Mouse (Mus musculus) regulatory T cell (primary cell): ENCODE measurements around the gene Zfp775.

ENCODE experiments used
- in situ Hi-C: fragments of 300-600 bp; cut with MboI, MseI; formaldehyde crosslinking; loops from one replicate; pipeline ENCODE4 v1.15.1; 2025; ENCODE audit warnings: high pct_unique_total_duplicates

Zfp775 gene

DNA sequence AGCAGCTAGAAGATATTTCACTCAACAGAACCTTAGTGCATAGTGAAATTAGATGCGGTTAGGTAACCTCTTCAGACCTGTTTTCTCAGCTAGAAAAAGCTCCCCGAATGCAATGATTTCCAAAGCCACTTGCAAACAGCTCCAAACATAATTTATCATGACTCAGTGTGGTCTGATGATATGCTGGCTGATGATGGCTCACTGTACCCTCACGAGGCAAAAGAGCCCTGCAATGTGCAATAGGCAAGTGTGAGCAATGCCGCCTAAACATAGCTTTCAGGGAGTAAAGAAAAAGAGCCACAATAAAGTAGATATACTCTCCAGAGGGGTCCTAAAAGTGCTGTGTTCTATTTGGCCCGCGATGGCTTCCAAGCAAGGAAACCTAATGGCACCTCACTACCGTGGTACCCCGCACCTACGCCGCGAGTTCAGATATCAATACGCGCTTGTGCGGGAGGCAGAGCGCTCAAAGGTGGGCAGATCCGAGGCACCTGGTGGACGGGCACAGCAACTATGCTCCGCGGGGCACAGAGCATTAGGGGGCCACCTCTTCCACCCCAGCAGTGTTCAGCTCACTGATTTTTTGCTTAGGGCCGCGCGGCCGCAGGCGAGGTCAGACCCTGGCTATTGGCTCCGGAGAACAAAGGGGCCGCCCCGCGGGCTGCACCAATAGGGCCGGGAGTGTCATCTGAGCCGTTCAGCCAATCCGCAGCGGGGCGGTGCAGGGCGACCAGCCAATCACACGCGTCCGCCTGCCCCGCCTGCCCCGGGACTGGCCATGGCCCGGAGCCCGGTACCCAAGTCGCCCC, at the start of gene Zfp775:
Gene Zfp775, plus strand, starts transcription at position 793 of the 809 bp plus-strand sequence.
- in situ Hi-C loops = no loop called here

DNA sequence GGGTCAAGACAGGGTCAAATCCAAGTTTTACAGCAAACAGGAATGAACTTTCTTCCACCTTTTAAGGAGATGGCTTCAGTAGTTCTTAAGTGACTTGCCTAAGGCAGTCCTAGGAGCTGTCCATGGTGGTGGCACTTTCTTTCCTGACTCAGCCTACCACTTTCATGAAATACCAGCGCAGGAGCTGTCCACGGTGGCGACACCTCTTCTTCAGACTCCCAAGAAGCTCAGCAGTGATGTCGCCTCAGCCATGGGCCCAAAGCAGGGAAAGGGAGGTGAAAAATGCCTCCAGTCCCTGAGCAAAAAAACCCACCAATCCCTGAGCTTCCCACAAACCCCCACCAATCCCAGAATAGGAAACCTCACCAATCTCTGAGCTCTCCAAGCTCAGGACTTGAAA, 48.9 kb upstream of the Zfp775 start:
- in situ Hi-C loops = no loop called here

DNA sequence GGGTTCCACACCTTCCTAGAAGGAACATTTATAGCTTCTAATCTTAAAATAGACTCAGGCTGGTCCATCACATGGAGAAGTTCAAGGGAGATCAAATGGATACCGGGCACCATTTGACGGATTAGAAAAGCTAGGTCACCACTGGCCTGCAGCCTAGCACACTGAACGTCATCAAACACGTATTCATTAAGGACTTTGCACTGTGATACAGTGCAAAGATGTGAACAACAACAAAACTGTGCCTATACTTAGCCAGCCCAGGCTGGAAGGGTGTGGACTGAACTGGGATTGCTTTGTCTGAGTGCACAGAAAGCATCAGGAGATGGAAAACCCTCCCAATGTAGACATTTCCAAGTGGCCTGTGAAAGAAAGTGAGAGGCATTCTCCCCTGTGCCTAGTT, 48.0 kb upstream of the Zfp775 start:
- in situ Hi-C loops = no loop called here

DNA sequence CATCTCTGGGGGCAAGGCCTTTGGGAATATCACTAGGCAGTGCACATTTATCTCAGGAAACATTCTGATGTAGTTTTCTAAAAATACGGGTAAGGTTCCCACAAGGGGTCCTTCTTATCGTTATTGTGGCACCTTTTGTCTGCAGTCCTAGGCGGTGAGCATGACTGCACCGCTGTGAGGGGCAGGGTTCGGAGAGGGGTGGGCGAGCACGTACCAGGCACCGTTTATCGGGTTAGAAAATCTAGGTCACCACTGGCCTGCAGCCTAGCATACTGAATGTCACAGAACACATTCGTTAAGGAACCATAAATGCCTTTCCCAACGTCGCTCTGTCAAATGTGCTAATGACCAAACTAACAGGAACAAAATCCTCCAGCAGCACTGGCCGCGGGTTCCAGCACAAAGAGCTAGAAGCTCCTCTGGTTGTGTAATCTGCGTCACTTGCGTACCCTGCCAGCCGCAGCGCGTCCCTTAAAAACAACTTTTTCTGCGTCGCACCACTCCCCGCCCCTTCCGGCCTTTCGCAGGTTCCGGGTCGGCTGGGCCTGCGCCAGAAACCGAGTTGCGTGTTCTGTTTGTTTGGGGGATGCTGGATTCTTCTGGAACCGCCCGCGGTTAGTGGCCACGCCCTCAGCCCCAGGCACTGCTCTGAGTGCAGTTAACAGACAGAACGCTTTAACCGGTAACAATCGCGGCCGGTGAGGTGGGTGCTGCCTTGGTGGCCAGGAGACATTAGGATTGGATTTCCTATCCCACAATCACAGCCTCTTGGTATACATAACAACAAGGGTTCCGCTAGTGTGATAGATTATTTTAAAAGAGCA, 47.4 kb upstream of the Zfp775 start, which contains the start of gene Lrrc61:
Gene Lrrc61, plus strand, starts transcription at position 517 of the 824 bp plus-strand sequence.
- in situ Hi-C loops = no loop called here

DNA sequence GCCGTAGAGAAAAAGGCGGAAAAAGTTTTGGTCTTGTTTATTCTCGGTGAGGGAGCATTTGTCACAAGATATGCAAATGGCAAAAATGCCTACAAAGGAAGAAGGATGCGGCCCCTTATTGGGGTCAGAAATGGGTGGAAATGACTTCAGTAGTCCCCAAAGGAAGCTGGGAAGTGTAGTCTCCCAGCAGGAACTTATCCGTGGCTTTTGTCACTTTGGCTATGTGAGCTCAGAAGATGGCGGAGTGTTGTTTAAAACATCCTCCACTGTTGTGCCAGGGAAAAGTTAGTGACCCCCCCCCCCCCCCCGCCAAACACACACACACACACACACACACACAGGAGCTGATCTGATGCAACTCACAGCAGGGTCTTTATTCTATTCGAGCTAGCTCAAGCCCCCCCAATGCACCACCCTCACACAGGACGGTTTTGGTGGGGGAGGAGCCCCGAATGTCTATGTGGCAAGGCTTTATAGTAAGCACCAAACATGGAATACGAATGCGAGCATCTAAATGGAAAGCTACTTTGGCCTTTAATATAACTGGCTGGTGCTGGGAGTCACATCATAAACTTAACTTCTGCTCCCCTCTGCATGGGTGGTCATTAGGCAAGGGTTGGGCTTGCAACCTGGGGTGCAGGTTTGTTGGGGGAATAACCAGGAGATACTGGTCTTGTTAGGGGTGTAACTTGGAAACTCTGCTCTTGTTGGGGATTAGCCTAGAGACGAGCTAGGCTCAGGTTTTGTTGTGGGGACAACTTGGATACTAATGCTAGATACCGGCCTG, 46.6 kb upstream of the Zfp775 start:
- in situ Hi-C loops = no loop called here

DNA sequence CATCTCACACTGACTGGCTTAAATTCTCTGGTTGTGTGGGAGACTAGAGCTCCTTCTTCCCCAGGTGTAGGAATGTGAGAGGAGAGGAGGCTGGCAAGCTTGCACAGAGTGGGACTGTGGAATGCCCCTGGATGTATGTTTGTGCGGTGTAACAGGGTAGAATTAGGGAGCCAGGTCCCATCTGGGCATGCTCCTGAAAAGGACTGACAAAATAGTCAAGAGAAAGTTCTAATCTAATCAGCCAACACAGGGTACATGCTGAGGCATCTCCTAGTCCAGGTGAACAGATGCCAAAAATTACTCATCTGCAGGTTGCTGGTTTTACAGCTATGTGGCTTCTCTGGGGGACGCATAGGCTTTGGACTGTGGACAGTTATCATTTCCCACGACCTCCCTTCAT, 45.9 kb upstream of the Zfp775 start:
- in situ Hi-C loops = no loop called here

DNA sequence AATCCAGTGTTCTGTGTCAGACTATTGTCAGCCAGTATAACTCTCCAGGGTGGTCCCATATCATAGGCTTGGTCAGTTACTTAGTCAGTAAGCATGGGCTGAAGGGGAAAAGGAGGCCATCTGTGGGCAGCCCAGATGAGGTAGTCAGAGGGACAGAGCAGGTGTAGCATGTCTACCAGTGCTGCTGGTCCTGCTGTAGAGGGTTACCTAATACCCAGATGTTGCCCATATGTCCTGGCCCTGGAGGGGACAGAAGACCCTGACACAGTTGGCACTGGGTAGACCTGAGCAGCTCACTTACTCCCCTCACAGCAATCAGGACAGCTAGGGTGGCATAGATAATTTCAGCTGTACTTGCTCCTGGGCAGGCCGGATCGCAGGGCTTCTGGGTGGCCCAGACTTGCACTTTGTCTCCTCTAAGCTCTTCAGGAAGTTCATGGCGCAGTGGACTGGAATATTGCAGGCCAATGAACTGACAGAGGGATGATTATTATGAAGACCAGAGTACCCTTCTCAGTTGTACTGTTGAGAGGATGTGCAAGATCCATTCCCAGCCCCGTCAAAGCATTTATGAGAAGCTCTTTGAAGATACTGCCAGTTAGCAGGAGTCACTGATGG, 36.1 kb upstream of the Zfp775 start:
- in situ Hi-C loops = no loop called here

DNA sequence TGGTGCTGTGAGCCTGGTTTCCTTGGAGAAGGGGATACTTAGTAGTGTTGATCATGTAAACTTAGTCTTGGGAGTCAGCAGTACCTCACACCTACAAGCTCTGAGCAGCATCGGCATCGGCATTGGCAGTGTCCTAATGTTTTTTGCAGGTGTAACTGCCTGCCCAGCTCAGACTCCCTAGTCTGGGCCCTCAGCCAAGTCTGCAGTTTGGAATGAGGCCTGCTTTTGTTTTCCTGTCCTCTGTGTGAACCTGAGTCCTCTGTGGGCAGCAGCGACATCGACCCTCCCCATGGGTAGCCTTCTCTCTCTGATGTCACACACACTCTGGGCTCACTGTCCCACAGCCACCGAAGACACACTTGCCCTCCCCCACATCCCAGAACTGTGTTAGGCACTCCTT, 35.6 kb upstream of the Zfp775 start:
- in situ Hi-C loops = no loop called here

DNA sequence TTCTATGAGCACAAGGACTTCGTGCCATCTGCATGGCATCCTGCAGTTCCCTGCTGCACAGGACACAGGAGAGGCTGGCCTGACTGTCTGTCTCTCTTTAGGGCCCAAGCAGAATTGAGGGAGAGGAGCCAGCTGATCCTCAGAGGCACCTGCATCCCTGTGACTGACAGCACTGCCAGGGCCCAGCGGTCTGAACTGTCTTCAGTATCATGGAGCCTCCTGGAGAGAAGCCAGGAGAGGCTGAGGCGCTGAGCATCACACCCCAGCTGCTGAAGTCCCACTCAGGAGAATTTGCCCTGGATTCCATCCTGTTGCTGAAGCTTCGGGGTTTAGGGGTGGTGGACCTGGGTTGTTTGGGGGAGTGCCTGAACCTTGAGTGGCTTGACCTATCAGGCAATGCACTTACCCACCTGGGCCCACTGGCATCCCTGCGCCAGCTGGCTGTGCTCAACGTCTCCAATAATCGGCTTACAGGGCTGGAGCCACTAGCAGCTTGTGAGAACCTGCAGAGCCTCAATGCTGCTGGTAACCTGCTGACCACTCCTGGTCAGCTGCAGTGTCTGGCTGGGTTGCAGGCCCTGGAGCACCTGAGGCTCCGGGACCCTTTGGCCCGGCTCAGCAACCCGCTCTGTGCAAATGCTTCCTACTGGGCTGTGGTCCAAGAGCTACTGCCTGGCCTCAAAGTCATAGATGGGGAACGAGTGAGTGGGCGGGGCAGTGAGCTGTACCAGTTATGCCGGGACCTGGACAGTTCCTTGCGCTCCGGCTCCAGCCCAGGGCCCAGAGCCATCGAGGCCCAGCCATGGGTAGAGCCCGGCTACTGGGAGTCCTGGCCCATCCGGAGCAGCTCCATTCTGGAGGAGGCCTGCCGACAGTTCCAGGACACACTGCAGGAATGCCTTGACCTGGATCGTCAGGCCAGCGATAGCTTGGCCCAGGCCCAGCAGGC, 33.6 kb upstream of the Zfp775 start:
- in situ Hi-C loops = no loop called here

DNA sequence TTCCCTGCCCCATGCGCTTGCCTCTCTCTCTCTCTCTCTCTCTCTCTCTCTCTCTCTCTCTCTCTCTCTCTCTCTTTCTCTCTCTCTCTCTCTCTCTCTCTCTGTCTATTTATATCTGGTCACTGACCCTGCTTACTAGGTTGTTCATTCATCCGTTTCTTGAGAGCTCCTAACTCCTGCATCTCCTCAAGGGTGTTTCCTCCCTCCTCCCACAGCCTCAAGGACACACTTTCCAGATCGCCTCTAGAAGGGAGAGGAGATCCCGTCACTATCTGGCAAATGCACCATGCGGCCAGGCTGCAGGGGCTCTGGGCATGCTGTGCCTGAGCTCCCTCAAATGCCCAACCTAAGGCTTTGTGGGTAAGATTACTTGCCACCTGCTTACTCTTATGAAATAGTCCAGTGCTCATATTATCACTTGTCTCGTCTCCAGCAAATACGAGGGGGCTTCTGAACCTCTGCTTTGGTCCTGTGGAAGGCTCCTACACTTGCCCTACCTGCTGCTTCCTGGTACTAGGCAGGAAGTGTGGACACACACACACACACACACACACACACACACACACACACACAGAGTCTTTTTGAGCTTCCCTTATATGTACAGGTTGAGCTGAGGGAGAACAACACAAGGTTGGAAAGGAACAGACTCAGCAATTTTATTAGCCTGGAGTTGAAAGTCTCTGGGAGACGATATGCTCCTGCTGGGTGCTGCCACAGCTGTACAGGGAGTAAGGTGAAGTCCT, 32.6 kb upstream of the Zfp775 start:
- in situ Hi-C loops = no loop called here

DNA sequence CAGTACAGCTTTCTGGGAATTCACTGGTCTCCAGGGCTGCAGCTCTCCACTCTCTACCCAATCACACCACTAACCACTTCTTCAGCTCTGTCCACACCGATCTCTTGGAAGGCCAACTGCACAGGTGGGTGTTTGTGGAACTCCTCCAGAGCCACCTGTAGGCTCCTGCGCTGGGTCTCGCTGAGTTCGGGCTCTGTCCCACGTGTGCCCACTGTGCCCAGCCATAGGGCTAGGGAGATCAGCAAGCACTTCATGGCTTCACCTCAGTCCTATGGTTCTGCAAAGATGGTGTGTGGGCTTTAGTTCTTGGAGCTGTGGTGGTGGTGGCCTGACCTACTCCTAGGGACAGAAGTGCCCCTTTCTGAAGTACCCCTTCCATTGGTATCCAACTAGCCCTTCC, 29.8 kb upstream of the Zfp775 start:
- in situ Hi-C loops = no loop called here

DNA sequence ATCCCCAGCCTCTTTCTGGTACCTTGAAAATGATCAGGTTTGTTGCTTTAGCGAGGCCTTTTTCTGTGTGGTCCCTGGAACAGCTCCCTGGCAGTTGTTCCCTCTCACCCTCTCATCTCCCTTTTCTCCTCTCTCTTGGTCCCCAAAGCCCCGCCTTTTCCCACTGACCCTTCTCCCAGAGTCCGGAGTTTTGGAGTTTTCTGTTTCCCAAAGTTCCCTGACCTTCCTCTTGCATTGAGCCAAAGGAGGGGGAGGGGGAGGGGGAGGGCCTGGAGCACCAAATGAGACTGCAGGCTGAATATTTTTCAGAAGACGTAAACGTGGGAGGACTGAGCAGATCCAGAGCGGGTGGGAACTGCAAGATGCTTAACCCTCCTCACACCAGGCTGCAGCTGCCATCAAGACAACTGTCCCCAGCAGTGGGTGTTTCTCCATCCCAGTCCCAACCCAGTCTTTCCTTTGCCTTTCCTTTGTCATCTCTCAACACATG, 29.2 kb upstream of the Zfp775 start, which contains the start of gene Rarres2:
Gene Rarres2, minus strand, starts transcription at position 218 of the 490 bp plus-strand sequence.
- in situ Hi-C loops = no loop called here

DNA sequence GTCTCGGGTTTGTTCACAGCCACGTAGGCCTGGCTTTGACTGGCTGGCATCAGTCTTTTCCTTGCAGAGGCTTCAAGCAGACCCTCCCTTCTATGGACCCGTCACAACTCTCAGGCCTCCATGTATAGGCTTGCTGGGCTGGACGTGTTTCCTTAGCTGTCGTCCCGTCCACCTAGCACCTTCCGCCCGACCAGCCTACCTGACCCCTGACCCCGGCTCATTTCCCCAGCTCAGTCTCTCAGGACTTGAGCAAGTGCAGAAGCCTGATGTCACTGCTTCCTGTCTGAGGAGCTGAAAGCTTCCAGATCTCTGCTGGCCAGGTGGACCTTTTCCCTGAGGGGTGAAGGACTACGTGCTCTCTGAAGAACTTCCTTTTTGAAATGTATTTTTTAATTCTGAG, 28.6 kb upstream of the Zfp775 start:
- in situ Hi-C loops = no loop called here

DNA sequence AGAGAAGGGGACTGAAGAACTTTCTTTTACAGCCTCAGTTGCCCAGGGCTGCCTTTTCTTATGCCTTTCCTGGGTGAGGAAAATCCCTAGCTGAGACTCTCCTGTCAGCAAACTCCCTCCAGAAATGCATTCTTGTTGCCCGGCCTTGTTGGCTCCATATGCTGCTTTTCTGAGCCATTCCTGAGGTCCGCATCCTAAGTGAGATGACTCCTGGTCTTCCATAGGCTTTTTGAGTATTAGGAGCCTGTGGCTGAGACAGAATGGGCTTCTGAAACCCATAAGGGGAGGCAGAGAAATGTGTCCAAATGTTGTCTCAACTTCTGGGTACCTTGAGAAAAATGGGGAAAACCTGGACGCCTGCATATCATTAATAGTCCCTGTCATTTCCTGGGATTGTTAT, 27.9 kb upstream of the Zfp775 start:
- in situ Hi-C loops = no loop called here

DNA sequence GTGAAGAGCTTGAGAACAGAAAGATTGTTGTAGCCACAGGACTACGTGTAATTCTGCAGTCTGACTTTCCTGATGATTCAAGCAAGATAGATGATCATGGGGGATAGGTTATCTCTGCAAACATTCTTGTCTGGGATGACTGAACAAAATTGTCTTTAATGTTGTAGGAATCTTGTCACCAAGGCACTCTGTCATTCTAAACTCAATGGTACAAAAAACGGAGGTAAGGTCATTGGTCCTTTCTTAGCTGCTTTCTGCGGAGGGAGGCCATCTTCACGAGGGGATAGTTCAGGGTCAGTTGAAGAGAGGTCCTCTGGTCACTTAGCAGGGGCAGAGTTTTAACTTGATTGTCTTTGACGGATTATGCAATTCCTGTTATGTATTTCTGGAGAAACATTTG, 23.1 kb upstream of the Zfp775 start:
- in situ Hi-C loops = no loop called here

DNA sequence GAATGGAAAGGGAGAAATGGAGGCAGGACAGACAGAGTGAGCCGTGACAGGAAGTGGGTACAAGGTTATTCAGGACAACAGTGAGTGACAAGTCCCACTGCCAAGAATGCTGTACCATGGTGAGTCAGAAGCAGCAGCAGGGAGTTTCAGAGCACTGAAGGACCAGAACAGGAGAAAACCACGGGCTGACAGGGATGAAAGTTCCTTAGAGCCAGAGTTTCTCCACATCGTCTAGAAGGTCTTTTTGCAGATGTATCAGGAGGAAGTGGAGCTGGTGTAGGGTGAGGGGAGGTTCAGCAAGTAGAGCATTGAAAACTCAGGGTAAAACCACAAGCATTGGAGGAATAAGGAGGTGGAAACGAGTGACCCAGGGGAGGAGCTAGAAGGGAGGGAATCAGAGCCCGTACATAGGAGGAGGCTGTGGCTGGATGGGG, 22.6 kb upstream of the Zfp775 start:
- in situ Hi-C loops = no loop called here

DNA sequence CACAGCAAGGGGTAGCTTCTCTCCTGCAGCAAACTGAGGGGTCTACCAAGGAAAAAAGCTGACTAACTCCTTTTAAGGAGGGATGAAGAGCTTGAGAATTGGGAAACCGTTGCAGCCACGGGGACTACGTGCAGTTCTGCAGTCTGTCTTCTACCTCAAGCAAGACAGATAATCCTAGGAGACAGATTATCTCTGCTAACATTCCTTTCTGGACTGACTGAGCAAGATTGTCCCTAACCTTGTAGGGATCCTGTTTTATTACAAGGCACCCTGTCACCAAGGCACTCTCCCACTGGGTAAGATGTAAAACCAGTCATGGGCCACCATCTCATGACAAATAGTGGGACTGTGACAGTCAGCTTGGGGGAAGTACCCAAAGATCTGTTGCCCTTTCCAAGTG, 20.6 kb upstream of the Zfp775 start:
- in situ Hi-C loops = no loop called here

DNA sequence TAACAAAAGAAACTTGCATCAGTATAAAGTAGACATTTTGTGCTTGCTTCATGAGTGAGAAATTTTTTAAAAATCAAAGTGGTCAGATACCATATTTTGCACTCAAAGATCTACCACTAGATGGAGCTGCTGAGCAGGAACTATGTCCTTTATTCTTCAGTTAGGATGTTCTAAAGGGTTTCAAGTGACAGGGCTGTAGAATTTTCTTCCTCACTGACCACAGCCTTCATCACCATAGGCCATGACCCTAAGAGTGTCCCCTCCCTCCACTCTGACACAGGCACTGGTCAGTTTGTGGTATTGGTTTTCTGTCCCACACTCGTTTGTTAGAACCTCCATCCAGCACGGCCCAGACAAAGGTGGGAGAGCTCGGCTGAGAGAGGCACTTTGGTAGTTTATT, 19.8 kb upstream of the Zfp775 start:
- in situ Hi-C loops = no loop called here

DNA sequence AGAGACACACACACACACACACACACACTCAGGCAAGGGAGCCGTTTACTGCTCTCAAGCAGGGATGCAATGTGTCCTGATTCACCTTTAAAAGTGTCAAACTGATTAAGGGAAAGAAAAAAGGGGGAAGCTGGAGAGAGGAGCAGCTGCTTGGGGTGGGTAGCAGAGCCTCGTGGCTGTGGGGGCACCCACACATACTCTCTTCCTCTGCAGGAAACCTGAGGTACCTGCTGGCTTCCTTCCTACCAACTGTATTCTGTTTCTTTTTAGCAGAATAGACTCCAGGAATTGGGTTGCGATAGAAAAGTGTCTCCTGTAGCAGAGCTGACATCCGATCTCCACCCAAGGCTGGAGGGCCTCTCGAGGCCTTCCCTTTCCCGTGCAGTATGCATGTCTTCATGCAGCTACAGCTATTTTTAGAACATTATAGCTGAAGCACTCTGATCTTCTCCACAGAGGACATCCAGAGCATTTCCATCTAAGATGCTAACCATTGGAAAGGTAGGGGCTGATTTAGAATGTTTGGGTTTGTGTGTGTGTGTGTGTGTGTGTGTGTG, 12.6 kb upstream of the Zfp775 start, which contains the start of gene Gm45021:
Gene Gm45021, plus strand, starts transcription at position 417 of the 557 bp plus-strand sequence.
- in situ Hi-C loops = loop anchor here (5.0 kb wide), 1 partner anchor 43 kb away; no protein-coding TSS in a partner anchor
